Mouse (Mus musculus): ENCODE data around the gene Slc25a33.

Slc25a33 gene

DNA sequence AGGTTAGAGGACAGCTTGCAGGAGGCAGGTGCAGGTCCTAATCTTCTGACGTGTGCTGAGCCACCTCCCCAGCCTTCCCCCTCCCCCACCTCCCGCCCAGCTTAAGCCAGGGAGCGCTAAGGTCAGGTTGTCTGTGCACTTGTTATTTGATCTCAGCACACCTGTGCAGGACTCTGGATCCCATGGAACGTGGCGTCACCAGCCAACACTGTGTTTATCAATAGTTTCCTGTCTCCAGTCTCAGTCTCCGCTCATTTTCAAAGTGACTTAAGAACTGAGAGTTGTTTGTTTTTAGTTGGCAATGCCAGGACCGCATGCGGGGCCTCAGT is 19.9 kb upstream of the Slc25a33 start:
- no peak for DNase-seq (ENCODE audit: low spot score)

DNA sequence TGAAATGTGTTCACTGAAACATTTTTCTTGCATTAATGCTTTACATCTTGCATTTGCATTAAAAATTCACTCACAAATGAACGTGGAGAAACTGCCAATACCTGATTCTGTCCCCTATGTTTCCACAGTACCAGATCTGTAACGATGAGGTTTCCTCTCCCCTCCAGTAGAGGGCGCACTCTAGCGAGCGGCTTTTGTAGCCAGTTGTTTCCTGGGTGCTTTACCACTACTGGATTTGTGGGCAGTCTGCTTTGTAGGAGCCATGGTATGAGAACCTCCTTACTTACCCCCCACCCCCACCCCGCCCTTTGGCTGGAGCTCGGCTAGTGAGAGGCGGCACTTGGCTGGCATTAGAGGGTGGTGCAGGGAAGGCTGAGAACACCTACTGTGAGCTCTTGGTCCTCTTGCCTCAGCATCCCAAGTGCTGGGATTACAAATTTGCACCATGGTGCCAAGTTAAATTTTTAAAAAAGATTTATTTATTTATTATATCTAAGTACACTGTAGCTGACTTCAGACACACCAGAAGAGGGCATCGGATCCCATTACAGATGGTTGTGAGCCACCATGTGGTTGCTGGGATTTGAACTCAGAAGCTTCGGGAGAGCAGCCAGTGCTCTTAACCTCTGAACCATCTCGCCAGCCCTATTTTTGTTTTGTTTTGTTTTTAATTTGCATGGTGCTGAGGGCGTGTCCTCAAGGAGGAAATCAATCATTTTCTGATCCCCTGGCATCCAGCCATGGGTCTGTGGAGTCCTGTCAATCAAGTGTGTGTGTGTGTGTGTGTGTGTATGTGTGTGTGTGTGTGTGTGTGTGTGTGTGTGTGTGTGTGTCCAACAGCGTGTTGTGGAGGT is 19.3 kb upstream of the Slc25a33 start:
- DNase-seq (ENCODE audit: low spot score): no peak

DNA sequence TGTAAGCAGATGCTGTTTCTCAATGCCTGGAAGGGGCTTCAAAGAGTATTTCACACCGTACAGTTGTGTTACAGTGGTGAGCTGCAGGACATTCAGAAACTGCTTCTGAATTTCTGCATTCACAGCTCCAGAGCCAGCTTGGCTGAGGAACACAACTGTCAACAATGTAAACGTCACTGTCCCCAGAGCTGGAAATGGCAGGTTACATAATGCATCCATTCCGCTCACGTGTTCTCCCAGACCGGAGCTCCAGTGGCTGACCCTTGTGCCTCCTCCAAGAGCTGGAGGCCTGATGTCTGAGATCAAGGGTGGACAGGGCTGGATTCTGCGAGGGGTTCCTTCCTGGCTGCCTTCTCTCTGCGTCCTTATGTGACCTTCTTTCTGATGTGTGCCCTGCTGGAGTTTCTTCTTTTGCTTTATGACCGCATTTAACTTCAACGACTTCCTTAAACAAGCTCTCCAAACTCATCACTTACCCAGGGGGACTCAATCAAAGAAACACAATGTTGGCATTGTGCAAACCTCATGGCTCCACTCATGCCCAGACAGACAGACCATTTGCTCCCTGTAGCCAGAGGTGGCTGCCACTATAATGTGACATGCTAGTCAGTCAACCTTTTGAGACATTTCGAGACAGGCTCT is 18.2 kb upstream of the Slc25a33 start:
- DNase-seq (ENCODE audit: low spot score): no peak

DNA sequence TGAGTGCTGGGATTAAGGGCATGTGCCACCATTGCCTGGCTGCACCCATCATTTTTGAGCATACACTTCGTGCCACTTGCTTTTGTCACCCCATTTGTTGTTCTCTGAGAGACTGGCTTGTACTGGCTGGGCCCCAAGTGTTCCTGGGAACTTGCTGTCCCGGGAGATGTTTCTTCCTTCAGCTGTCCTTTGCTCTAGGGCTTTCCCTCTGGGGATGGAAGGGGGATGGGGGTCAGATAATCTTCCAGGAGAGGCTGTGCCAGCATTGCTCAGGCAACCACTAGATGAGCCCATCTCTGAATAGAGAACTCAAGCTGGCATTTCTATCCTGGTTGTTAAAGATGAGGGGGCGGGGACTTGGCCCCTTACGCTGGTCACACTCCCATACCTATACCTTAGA is 17.4 kb upstream of the Slc25a33 start:
- DNase-seq (ENCODE audit: low spot score): no peak

DNA sequence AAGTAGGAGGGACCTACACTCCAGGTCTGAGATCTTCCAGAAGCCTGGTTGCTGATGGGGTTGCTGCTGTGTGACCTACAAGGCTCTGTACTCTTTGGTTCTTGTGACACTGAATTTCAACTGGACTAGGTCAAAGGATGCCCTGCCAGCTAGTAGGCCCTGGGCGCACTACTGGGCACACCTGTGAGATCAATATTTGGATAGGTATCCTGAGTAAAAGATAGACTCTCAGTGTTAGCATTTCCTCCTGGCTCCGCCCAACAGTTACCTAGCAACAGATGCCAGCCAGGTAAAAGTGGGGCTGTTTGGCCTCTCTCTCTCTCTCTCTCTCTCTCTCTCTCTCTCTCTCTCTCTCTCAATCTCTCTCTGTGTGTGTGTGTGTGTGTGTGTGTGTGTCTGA is 16.9 kb upstream of the Slc25a33 start:
- DNase-seq (ENCODE audit: low spot score): no peak

DNA sequence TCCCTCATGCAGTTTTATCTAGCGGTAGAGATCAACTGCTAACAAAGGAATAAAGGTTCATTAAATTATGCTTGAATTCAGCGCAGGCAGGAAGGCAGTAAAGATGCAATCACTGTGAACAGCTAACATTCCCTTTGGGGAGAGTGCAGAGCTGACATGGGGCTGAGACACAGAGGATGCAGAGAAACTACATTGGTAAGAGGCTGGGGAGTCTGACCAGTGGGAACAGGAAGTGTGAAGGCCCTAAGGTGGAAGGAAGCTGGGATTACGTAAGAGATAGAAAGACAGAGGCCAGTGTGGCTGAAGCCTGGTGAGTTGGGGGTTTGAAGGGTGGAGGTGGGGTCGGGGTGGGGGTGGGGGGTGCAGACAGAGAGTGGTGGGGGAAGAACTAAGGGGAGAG is 16.5 kb upstream of the Slc25a33 start:
- no peak for DNase-seq (ENCODE audit: low spot score)

DNA sequence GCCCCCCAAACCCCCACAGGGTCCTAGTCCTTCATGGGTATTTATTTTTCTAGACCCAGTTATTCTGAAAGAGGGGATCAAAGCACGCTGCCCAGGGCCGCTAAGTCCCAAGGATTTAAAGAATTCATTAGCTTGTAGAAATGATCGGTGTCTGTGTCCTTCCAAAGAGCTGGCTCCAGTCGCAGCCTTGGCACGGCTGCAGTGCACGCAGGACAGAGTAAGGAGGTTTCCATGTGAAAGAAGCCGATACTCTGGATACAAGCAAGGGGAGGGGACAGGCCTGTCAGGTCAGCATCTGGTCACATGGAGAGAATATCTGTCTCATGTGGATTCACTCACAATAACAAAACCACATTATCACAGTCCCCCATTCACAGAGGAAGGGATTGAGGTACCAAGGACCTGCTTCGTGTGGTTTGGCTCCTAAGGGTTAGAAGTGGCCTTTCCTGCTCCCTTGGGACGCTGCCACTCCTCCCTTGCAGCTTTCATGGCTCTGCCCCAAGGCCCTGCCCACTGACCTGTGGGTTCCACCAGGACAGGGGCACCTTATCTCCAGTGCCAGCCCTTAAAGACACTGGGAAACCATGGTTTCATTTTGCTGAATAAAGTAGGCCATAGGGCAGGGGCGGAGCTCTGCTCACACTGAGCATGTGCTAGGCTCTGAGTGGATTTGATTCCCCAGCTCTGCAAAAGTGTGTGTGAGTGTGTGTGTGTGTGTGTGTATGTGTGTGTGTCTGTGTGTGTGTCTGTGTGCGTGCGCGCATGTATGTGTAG is 15.5 kb upstream of the Slc25a33 start:
- DNase-seq (ENCODE audit: low spot score): peak; percentile 18

DNA sequence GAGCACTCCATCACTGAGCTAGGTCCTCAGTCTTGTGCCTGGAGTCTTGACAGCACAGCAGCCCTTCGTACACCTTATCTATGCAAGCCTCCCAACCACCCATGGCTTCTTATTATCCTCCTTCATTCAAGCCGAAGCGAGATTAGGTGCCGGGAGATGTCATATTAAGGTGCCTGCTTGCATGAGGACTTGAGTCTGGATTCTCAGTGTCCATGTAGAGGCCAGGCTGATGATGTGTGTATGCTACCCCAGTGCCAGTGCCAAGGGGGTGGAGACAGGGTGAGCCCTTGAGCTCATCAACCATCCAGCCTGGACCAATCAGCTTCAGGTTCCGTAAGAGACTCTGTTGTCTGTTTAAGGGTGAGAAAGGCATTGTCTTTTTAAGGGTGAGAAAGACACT is 10.8 kb upstream of the Slc25a33 start:
- DNase-seq (ENCODE audit: low spot score): no peak

DNA sequence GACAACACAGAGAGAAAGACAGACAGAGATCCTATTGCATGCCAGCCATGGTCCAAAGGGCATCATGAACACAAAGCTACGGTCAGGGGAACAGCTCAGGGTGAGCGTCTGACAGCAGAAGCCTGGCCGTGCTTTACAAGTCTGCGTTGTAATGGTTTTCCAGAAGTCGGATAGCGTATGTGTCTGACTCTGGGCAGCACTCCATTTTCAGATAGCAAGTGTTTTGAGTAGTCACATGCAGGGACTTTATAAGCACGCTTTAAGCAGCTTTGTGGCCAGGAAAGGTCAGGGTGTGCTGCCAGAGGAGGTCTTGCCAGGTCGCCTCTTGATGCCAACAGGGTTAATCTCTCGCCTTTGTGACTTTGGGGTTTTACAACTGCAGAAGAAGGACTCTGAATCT is 10.3 kb upstream of the Slc25a33 start:
- no peak for DNase-seq (ENCODE audit: low spot score)

DNA sequence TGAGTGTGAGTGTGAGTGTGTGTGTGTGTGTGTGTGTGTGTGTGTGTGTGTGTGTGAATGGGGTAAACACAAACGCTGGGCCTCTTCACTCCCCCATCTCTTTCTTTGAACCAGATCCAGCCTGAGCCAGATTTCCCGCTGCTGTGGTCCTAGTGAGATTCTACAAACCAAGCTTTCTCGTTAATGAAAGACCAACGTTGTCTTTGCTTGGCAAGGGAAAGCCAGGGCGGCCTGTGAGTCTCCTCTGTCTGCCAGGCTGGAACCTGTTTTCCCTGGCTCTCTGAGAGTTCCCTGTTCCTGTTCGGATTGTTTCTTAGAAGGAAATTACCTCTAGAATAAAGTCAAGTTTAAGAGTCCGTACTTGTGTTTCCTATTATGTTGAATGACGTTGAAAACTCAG is 8.9 kb upstream of the Slc25a33 start:
- DNase-seq (ENCODE audit: low spot score): no peak

DNA sequence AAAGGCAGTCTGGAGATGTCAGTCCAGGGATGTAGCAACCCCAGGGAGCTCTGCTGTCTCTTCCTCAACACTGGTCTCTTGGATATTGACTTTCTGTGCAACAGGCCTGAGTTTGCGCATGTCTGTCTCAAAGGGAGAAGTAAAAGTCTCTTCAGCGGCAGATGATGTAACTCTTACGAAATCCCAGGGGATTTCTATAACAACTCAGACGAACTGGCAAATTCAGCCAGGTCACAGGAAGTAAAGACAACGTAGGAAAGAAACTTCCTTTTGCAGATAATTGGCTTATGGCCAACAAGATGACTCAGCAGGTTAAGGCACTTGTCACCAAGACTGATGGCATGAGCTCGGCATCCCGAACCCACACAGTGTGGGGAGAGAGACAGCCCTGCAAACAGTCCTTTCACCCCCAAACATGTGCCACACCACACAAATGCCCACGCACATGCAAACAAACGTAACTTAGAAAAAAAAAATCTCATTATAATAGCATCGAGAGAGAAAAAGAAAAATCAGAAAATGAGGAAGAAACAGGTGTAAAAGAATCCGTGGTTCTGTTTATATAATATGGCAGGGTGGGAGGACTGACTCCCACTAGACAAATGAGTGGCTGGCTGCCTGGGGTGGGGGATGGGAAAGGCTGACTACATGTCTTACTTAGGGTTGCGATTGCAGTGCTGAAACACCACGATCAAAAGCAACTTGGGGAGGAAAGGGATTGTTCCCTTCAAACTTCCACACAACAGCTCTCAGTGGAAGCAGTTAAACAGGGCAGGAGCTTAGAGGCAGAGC is 6.7 kb upstream of the Slc25a33 start:
- peak; percentile 44 for DNase-seq (ENCODE audit: low spot score)

DNA sequence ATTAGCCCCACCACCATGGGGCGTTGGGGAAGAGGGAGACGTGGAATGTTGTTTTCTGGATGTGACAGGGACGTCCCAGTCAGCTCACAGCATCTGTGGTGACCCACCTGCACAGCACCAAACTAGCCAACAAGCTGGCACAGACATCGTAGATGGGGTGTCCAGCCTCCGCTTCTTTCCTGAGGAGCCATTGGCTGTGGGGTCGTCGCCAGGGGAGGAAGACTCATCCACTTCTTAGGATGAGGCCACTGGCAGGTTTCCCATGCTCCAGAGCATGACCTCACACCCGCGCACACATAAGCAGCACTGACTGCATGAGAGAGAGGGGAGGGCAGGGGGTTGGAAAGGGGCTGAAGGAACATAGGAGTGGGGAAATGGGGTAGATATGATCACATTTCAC is 5.9 kb upstream of the Slc25a33 start:
- DNase-seq (ENCODE audit: low spot score): no peak

DNA sequence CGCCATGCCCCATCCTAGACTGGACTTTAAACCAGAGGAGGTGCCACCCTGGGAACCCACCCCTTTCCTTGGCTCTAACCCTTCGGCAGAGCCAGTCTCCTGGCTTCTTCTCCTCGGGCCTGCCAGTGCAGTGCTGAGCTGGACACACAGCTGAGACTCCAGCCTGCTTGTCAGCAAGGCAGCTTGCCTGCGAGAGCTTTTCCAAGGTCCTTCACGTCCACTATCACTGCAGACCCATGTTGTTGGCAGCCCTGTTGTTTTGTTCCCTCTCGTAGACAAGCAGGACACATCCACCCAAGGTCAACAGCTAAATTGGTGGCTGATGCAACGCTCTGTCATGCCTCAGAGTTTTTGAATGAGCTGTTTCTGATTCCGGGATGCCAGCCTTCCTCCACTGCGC is 3.0 kb upstream of the Slc25a33 start:
- no peak for DNase-seq (ENCODE audit: low spot score)

DNA sequence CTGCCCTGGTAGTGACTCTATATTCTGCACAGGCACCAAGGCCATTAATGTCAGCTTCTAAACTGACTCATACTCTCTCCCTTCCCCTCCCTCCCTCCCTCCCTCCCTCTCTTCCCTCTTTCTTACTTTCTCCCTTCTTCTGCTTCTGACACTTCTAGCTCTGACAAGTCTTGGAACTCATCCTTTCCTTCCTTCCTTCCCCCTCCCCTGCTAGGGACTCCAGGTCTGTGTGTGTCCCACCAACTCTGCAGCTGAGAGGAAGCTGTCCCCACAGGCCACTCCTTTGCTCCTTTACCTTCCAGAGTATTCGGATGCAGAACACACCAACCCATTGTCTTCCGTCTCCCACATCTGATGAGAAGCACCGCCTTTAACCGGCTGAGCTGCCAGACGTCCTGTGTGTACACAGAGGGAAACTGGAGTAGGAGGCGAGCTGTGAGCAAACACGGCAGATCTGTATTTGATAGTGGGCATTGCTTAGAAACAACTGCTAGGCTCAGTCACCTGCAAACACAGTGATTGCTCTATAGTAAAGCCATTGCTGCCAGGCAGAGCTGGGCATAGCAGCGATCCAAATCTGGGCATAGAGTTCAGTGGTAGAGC is 1.8 kb upstream of the Slc25a33 start:
- DNase-seq (ENCODE audit: low spot score): no peak

DNA sequence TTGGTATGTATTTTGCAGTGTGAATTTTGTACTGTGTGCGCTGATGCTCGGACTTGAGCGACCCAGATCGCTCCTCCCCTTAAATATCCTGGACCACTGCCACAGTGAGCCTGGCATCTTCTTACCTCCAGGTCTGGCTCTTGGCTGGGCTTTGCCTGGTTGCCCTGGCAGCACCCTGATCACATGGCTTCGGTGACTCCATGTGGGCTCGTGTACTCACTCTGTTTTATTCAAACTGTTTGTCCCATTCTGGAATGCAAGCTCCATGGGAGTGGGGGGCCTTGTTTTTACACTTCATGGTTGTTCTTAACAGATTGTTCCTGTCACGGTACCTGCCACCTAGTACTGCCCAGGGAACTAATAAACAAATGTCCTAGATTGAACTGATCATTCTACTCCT is 1.3 kb upstream of the Slc25a33 start:
- DNase-seq (ENCODE audit: low spot score): no peak

DNA sequence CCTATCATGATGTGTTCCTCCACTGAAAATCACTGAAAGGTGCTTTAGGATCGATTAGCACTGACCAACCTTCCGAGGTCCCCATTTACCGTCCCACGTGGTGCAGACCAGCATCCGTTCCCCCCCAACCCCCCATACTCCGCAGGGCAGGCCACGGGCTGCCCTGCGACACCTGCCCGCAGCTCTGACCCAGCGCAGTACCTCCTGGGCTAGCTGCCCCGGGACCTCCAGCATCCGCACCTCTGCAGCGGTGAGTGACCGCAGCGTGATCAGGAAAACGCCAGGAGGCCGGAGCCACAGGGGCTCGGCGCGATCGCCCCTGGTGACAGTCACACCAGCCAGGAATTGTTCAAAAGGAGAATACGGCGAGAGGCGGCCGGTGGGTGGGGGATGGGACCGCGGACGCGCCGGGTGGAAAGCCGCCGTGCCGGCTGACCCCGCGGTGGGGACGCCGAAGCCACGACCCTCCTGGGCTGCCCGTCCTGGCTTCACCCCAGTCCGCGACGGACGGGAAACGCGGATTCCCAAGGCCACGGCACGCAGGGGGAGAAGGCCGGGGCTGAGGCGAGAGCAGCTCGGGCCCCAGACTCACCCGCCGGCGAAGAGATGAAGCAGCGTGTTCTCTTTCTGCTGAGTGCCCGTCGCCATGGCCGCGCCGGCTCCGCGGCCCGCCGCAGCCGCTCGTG is 526 bp downstream of the Slc25a33 start:
- DNase-seq (ENCODE audit: low spot score): no peak

DNA sequence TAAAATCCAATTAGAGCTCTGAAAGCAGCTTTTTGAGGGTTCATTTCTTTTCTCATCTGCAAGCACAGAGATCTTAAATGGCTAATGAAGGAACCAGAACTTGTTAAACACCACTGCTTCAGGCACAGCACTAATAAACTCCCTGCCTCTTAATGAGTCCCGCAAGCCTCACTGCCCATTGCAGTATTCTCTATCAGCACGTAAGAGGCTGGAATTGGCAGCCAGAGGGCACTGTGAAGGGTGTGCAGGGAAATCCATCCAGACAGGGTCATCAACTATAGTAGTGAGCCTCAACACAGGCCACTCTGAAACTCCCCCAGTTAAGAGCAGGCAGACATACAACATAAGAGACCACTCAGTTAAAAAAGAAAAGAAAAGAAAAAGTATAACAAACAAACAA is 1.7 kb downstream of the Slc25a33 start:
- no peak for DNase-seq (ENCODE audit: low spot score)

DNA sequence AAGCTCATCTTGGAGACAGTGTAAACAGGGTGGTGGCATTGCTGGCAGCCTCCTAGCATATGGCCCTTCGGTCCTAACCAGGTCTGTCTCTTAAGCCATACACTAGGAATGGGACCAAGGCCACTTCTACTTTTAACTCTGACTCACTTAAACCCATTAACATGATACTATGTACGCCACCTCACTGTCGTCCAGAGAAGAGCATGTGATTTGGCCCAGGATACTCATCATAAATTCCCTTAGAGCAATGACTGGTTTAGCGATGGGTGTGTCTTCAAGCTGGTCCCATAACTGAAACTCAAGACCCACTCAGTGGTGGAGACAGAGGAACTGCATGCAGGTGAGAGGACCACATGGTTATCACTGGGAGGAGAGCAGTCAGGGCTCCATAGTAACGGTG is 8.9 kb downstream of the Slc25a33 start:
- DNase-seq (ENCODE audit: low spot score): no peak

DNA sequence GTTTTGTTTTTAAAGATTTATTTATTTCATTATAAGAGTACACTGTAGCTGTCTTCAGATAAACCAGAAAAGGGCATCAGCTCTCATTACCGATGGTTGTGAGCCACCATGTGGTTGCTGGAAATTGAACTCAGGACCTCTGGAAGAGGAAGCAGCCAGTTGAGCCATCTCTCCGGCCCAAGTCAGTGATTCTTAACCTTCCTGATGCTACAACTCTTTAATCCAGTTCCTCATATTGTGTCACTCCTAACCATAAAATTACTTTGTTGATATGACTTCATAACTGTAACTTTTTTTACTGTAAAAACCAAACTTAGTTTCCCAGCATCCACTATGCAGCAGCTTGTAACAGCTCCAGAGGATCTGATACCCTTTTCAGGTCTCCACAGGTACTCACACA is 10.7 kb downstream of the Slc25a33 start:
- no peak for DNase-seq (ENCODE audit: low spot score)

DNA sequence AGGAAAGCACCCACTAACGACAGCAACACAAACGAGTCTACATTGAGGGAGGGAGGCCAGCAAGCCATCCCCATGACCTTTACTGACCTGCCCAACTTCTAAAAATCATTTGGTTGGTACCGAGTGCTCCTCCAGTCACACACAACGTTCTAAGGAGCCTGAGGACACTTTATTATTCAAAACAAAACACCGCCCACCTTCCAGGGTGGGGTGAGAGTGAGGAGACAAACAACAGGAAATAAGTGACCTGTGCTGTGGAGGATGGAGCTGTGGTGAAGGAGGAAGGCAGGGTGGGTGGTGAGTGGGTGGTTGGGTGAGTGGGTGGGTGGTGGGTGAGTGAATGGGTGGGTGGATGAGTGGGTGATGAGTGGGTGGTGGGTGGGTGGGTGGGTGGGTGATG is 14.6 kb downstream of the Slc25a33 start:
- no peak for DNase-seq (ENCODE audit: low spot score)

DNA sequence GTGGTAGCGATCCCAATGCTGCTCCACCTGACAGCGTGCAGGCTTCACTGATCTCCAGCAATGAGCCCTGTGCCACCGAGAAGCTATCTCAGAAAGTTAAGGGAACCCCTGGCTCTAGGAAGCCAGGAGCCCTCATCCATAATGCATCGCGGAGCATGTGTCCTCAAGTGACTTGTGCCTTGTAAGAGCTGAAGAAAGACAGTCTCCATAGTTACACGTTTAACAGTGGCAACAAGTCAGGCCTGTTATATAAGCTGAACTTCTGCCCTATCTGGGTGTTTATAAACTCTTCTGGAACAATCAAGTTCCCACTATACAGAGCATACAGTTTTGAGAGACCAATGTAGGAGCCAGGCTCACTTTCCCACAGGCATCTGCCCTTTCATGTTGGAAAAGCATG is 15.7 kb downstream of the Slc25a33 start:
- no peak for DNase-seq (ENCODE audit: low spot score)

All from spleen, adult 12 weeks (tissue).